Mouse (Mus musculus): ENCODE measurements at regions not wholly inside any gene's neighbourhood (a gene's known extent, or its start where the extent isn't known, plus 50 kb on each side); places are given as distances from the start of the nearest gene placed in this dataset.

DNA sequence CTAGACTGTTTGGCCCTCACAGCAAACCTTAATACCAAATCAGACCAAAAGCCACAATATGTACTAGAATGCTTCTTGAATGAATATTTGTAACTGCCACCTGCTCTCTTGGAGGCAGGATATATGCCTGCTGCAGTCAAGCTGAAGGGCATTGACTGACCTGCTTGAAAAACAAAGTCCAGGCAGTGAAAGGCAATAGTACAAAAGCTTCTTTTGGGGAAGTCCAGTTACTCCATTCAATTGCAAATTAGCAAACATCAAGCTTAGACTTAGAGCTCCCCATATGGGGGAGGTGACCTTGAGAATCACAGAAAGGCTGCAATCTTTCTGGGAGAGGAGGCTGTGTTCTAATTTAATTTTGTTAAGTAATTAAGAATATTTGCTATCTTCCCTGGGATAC is 422.9 kb upstream of the Pabpc4l start:
- TF ChIP-seq POLR2A (IDR thresholded peaks at IDR 0.05; ENCODE audit: extremely low read depth, insufficient read depth, low read length) = no peak
- no peak for TF ChIP-seq CTCF (IDR thresholded peaks at IDR 0.05; ENCODE audit: extremely low read depth, insufficient read depth, low read length)

Measured in cortical plate, adult 2 months (tissue).